Mouse (Mus musculus): ENCODE results near the gene Tmx2. TPM values are rescaled to one million over a fixed set of nuclear protein-coding genes. Genes with fewer than 3 reads are reported as not detected.

The Tmx2 gene
- polyA plus RNA-seq, 1 experiment from 2014 or later: 158 TPM

DNA sequence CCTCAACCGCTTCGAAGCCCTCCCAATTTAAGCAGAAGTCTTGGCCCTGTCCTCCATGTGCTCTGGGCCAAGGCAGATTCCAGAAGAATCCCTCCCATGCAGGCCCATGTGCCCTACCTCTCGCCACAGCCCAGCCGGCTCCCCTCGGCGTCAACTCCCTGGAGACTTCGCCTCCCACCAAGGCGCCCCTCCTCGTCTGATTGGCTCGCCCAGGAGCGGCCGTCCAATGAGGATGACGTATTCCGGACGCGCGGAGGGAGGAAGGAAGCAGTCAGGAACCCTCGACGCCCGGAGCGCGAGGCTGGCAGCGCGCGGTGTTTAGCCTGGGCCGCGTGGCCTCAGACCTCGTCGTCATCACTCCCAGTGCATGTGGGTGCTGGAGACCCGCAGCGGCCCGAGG lies 20.1 kb downstream of the Tmx2 start, which contains the start of gene Btbd18:
TSS of gene Btbd18 (plus strand) at position 274 of the 400 bp plus-strand sequence.
- H3K27ac ChIP-seq (ENCODE audit: poor library complexity, severe bottlenecking): no peak within 1 kb of the TSS
- H3K27me3 ChIP-seq (replicated peaks): no peaks in the 10 kb centered on the region
- 91% methylated on average over 32 of the region's 32 CpGs for WGBS
- no peak within 1 kb of the TSS for H3K4me2 ChIP-seq
- no peaks in the 10 kb centered on the region for H3K4me1 ChIP-seq (replicated peaks)
- H3K4me3 ChIP-seq: no peak within 1 kb of the TSS
- ATAC-seq (ENCODE audit: insufficient number of reproducible peaks, low FRiP score): no peak
- no peak within 1 kb of the TSS for H3K9ac ChIP-seq
- H3K9me3 ChIP-seq (replicated peaks): peaks cover 3% of the 10 kb centered on the region; the same call in 1 of the 2 replicates
- no peaks in the 10 kb centered on the region for H3K36me3 ChIP-seq

DNA sequence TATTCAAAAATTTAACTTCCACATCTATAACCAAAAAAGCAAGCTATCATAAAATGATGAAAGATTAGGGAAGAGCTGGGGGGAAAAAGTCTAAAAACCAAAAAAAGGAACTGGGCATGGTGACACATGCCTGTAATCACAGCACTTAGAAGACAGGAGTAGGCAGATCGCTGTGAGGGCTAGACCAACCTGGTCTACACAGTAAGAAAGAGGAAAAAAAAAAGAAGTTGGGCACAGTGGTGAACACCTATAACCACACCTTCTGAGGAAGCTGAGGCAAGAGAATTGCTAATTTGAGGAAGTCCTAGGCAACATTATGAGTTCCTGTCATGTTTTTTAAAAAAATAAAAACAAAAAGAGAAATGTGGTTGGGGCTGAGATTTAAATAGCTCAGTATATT lies 23.1 kb downstream of the Tmx2 start:
- H3K4me1 ChIP-seq (replicated peaks): no peaks in the 10 kb centered on the region
- WGBS: 56% methylated on average over 1 of the region's 1 CpGs
- no peaks in the 10 kb centered on the region for H3K9me3 ChIP-seq (replicated peaks)
- no peak overlapping the region for H3K4me2 ChIP-seq
- H3K9ac ChIP-seq: no peak overlapping the region
- H3K36me3 ChIP-seq: no peaks in the 10 kb centered on the region
- H3K27ac ChIP-seq (ENCODE audit: poor library complexity, severe bottlenecking): no peak overlapping the region
- no peak overlapping the region for H3K4me3 ChIP-seq
- ATAC-seq (ENCODE audit: insufficient number of reproducible peaks, low FRiP score): no peak
- no peaks in the 10 kb centered on the region for H3K27me3 ChIP-seq (replicated peaks)

DNA sequence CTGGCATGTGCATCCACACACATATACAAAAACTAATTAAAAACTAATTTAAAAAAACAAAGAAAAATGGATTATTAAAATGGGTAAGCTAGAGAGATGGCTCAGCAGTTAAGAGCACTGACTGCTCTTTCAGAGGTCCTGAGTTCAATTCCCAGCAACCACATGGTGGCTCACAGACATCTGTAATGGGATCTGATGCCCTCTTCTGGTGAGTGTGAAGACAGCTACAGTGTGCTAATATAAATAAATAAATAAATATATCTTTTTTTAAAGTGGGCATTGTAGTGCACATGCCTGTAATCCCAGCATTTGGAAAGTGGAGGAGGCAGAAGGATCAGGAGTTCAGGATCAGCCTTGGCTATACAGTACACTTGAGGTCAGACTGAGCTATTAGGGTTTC lies 25.6 kb downstream of the Tmx2 start:
- Histone ChIP-seq H3K4me3 (no peak overlapping the region), H3K4me2 (no peak overlapping the region), H3K4me1 (replicated peaks) (no peaks in the 10 kb centered on the region), H3K9me3 (replicated peaks) (no peaks in the 10 kb centered on the region), H3K36me3 (no peaks in the 10 kb centered on the region), H3K9ac (no peak overlapping the region), H3K27ac (ENCODE audit: poor library complexity, severe bottlenecking) (no peak overlapping the region), H3K27me3 (replicated peaks) (no peaks in the 10 kb centered on the region)
- ATAC-seq (ENCODE audit: insufficient number of reproducible peaks, low FRiP score): no peak

DNA sequence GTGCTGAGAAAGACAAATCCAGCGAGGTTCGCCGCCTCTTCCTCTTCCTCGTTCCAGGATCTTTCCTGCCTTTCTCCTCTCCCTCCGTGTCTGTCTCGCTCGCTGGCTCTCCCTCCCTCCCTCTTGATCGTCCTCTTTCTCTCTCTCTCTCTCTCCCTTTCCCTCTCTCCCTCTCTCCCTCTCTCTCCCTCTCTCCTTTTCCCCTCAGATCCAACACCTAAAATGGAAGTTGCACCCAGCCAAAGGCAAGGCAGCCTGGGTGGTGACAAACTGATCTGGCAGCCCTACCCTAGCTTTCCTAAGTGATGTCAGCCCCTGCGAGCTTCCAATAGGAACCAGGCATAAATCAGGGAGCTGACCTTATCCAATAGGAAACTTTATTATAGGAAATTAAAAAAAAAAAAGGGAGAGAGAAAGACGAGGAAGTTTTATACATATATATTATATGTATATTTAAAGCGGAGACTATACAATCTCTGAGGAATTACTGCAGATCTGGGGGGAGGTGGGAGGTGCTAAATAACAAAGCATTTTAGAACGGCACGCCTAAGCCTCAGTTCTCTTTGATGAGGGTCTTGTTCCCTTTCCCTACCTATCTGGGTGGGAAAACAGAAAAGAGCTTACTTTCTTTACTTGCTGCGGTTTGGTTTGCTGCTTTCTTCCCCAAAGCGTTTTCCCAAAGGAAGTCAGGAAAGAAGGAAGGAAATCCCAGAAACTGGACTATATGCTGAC lies 28.3 kb downstream of the Tmx2 start, which contains the start of gene Ctnnd1:
TSS of gene Ctnnd1 (minus strand) at position 302 of the 732 bp plus-strand sequence.
- Histone ChIP-seq H3K4me3 (peak within 1 kb of the TSS; percentile 67), H3K27ac (ENCODE audit: poor library complexity, severe bottlenecking) (peak within 1 kb of the TSS; percentile 97), H3K9ac (peak within 1 kb of the TSS; percentile 89), H3K9me3 (replicated peaks) (no peaks in the 10 kb centered on the region), H3K36me3 (0 out of 2 replicates have a peak, but pooled peaks cover 3% of the 10 kb centered on the region), H3K4me2 (peak within 1 kb of the TSS; percentile 65), H3K4me1 (replicated peaks) (peaks cover 21% of the 10 kb centered on the region), H3K27me3 (replicated peaks) (no peaks in the 10 kb centered on the region)
- ATAC-seq (ENCODE audit: insufficient number of reproducible peaks, low FRiP score): peak; percentile 94
- WGBS: 0% methylated on average over 15 of the region's 15 CpGs

DNA sequence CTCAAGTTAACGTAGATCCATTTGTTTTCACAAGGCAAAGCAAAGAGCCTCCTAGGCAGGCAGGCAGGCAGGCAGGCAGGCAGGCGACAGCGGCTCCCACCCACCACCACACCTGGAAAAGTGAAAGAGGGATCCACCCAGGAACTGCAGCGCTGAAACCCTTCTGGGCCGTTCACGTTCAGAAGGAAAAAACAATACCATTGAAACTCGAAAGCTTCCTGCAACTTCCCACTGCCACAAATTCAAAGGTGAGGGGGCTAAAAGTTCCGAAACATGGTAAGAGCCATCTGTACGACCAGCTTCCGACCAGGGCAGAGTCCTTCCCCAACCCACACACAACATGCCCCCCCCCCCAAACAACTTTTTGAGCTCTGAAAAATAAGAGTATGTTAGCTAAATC lies 29.3 kb downstream of the Tmx2 start:
- WGBS: 0% methylated on average over 10 of the region's 10 CpGs
- Histone ChIP-seq H3K4me2 (peak overlapping the region; percentile 65), H3K4me1 (replicated peaks) (peaks cover 21% of the 10 kb centered on the region), H3K9me3 (replicated peaks) (no peaks in the 10 kb centered on the region), H3K36me3 (0 out of 2 replicates have a peak, but pooled peaks cover 3% of the 10 kb centered on the region), H3K9ac (peak overlapping the region; percentile 89), H3K4me3 (peak overlapping the region; percentile 67), H3K27ac (ENCODE audit: poor library complexity, severe bottlenecking) (peak overlapping the region; percentile 97), H3K27me3 (replicated peaks) (no peaks in the 10 kb centered on the region)
- no peak for ATAC-seq (ENCODE audit: insufficient number of reproducible peaks, low FRiP score)

DNA sequence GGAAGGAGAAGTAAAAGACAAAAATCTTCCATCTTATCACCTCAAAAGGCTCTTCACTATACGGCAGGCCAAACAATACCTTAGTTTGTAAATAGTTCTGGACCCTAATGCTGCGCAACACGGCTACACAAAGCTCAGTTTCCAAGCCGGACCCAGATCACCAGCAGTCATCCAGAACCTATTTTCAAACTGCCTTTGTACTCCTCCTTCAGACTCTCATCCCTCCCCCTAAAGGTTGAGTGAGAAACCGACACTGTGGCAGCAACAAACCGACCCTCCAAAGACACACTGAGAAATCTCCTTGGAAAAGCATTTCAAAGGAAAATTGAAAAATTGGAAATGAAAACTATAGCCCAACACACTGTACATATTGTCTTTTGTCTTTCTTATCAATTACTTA lies 30.6 kb downstream of the Tmx2 start:
- H3K9ac ChIP-seq: peak overlapping the region; percentile 77
- H3K27me3 ChIP-seq (replicated peaks): no peaks in the 10 kb centered on the region
- WGBS: 27% methylated on average over 6 of the region's 6 CpGs
- peak overlapping the region; percentile 68; the same call in 1 of the 2 replicates for H3K27ac ChIP-seq (ENCODE audit: poor library complexity, severe bottlenecking)
- H3K36me3 ChIP-seq: 0 out of 2 replicates have a peak, but pooled peaks cover 3% of the 10 kb centered on the region
- peaks cover 28% of the 10 kb centered on the region for H3K4me1 ChIP-seq (replicated peaks)
- H3K4me3 ChIP-seq: peak overlapping the region; percentile 60
- H3K4me2 ChIP-seq: peak overlapping the region; percentile 74
- ATAC-seq (ENCODE audit: insufficient number of reproducible peaks, low FRiP score): no peak
- H3K9me3 ChIP-seq (replicated peaks): no peaks in the 10 kb centered on the region

DNA sequence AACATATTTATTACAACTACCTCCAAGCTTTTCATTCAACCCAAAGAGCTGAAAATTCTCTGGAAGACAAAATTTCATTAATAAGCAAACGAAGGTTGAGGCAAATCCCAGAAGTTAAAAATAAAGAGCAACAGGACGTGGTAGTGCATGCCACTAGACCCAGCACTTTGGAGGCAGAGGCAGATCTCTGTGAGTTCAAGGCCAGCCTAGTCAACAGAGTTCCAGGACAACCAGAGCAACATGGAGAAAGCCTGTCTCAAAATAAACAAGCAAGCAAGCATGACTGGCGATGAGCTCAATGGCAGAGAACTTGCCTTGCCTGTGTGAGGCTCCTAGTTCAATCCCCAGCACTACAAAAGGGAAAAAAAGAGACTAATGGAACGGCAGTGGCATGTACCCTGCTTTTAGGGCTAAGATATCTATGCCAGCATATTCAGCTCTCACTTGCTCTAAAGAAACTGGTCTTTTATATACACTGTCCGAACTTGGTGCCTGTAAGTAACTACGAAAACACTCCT lies 31.8 kb downstream of the Tmx2 start:
- WGBS: 81% methylated on average over 6 of the region's 6 CpGs
- Histone ChIP-seq H3K27ac (ENCODE audit: poor library complexity, severe bottlenecking) (no peak overlapping the region), H3K4me2 (peak overlapping the region; percentile 42)

DNA sequence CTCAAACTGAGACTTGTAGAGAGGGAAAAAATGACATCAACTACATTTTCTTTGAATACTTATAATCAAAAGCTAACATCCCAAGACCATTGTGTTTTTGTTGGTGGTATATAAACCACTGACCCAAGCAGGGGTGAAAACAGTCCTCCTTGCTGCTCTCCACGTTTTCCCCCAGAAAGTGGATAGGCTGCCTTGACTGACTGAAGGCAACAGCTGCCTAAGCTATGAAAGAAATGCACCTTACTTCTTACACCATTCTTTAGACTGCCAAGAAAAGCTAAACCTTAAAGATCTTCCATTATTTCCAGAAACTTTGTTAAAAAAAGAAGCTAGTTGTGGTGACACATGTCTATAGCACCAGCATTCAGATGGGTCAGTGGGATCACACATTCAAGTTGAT lies 32.8 kb downstream of the Tmx2 start:
- peak overlapping the region; percentile 51; the same call in 1 of the 2 replicates for H3K27ac ChIP-seq (ENCODE audit: poor library complexity, severe bottlenecking)
- no peak overlapping the region for H3K9ac ChIP-seq
- H3K36me3 ChIP-seq: peaks cover 10% of the 10 kb centered on the region
- H3K4me3 ChIP-seq: no peak overlapping the region
- peaks cover 45% of the 10 kb centered on the region for H3K4me1 ChIP-seq (replicated peaks)
- peak overlapping the region; percentile 29; the same call in 1 of the 2 replicates for H3K4me2 ChIP-seq
- 57% methylated on average over 1 of the region's 1 CpGs for WGBS
- H3K9me3 ChIP-seq (replicated peaks): no peaks in the 10 kb centered on the region
- no peaks in the 10 kb centered on the region for H3K27me3 ChIP-seq (replicated peaks)
- ATAC-seq (ENCODE audit: insufficient number of reproducible peaks, low FRiP score): no peak

More for the DNA sequence above, 31.8 kb downstream of the Tmx2 start:
- Histone ChIP-seq H3K4me3 (peak overlapping the region; percentile 5; the same call in 1 of the 2 replicates), H3K9me3 (replicated peaks) (no peaks in the 10 kb centered on the region), H3K36me3 (peaks cover 4% of the 10 kb centered on the region; the same call in 1 of the 2 replicates), H3K9ac (no peak overlapping the region), H3K27me3 (replicated peaks) (no peaks in the 10 kb centered on the region), H3K4me1 (replicated peaks) (peaks cover 36% of the 10 kb centered on the region)
- no peak for ATAC-seq (ENCODE audit: insufficient number of reproducible peaks, low FRiP score)

DNA sequence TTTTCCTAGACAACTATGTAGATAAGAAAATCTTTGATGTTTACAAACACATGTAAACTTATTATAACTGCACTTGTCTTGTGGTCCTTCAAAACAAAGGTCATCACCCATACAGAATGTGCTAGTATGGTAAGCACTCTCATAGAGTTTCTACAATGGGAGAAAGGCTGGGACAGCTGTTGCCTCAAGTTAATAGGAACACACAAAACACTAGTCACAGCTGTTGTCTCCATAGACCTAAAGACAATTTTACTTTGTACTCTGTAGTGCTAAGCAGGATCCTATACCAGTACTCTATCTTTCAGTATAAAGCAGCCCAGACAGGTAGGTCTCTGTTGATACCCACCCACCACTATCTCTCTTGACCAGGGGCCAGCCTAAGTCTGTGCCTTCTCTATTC lies 38.1 kb downstream of the Tmx2 start:
- H3K4me1 ChIP-seq (replicated peaks): peaks cover 70% of the 10 kb centered on the region
- H3K4me2 ChIP-seq: no peak overlapping the region
- H3K36me3 ChIP-seq: peaks cover 12% of the 10 kb centered on the region
- H3K4me3 ChIP-seq: no peak overlapping the region
- H3K9me3 ChIP-seq (replicated peaks): no peaks in the 10 kb centered on the region
- H3K27ac ChIP-seq (ENCODE audit: poor library complexity, severe bottlenecking): no peak overlapping the region
- H3K9ac ChIP-seq: no peak overlapping the region
- no peaks in the 10 kb centered on the region for H3K27me3 ChIP-seq (replicated peaks)
- no peak for ATAC-seq (ENCODE audit: insufficient number of reproducible peaks, low FRiP score)

DNA sequence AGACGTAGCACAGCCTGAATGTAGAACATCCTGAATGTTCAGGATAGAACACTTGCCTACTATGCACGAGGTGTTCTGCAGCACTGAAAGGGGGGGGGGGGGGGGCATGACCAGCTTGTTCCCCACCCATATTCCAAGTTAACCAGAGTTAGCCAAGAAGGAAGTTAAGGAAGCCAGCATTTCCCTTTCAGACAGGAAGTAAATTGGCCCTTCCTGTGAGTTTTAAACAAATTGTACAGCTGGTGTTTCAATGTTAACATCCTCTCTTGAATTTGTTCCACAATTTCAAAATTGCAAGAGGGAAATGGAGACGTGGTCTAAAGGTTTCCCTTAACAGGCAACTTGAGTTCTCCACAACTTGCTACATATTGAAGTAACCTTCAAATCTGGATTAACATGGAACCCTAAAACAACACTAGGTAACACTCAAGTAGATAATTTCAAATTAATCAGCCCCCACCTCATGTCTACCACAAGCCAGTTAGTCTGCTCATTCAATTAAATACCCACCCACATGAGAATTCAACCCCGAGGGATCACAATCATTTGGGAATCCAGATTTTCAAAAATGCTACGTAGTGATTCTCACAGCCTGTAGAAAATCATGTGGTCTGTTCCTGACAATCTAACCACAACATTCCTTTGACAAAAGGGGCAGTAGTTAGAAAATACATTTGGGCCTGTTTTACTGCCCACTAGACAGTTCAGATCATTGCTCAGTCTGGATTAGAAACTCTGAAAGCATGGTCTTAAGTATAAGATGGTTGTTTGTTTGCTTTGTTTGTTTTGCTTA lies 40.3 kb downstream of the Tmx2 start:
- no peak for ATAC-seq (ENCODE audit: insufficient number of reproducible peaks, low FRiP score)
- Histone ChIP-seq H3K9me3 (replicated peaks) (no peaks in the 10 kb centered on the region), H3K4me1 (replicated peaks) (peaks cover 82% of the 10 kb centered on the region), H3K4me2 (peak overlapping the region; percentile 62), H3K36me3 (peaks cover 11% of the 10 kb centered on the region), H3K4me3 (no peak overlapping the region), H3K9ac (peak overlapping the region; percentile 48; the same call in 1 of the 2 replicates), H3K27me3 (replicated peaks) (no peaks in the 10 kb centered on the region), H3K27ac (ENCODE audit: poor library complexity, severe bottlenecking) (peak overlapping the region; percentile 100)
- 33% methylated on average over 5 of the region's 5 CpGs for WGBS
